Mouse (Mus musculus) kidney, postnatal 0 days (tissue): Measurements from ENCODE around the gene Eid3. TPM values are rescaled to one million over a fixed set of nuclear protein-coding genes. Genes with fewer than 3 reads are reported as not detected.
A peak's percentile ranks its signal among the peaks of the same experiment; 100 is the strongest.

Source experiments
- ATAC-seq: fragments of 200-750 bp; cut with Nextera tagmentation; replicated peaks from 2 replicates; pipeline ENCODE4 v1.8.0; 2017; ENCODE audit warnings: low read depth, moderate number of reproducible peaks, moderate TSS enrichment, moderate library complexity; ENCODE audit not compliant: low FRiP score
- DNase-seq: peaks from one replicate; pipeline ENCODE4 v3.0.0-alpha.2; 2016; ENCODE audit warnings: low spot score
- H3K27ac ChIP-seq: fragments of 300-500 bp; sonication (generic); 2 replicates; pipeline ENCODE4 v1.5.1; 2014; ENCODE audit warnings: mild to moderate bottlenecking
- H3K27me3 ChIP-seq: fragments of 300-500 bp; sonication (generic); 2 replicates; pipeline ENCODE4 v1.6.1; 2014; ENCODE audit warnings: low read length, mixed read lengths; ENCODE audit not compliant: insufficient read depth
- H3K36me3 ChIP-seq: fragments of 300-500 bp; sonication (generic); 2 replicates; pipeline ENCODE4 v1.6.1; 2014; ENCODE audit warnings: low read length, mixed read lengths; ENCODE audit not compliant: insufficient read depth
- H3K4me1 ChIP-seq: fragments of 300-500 bp; sonication (generic); replicated peaks from 2 replicates; pipeline ENCODE4 v1.6.1; 2014; ENCODE audit warnings: antibody characterized with exemption, low read length, mixed read lengths; ENCODE audit not compliant: insufficient read depth
- H3K4me2 ChIP-seq: fragments of 300-500 bp; sonication (generic); 2 replicates; pipeline ENCODE4 v1.6.1; 2014; ENCODE audit warnings: mild to moderate bottlenecking, low read length, moderate library complexity, mixed read lengths
- H3K4me3 ChIP-seq: fragments of 300-500 bp; sonication (generic); replicated peaks from 2 replicates; pipeline ENCODE4 v1.5.1; 2014; ENCODE audit warnings: low read depth, low read length
- H3K9ac ChIP-seq: fragments of 300-500 bp; sonication (generic); 2 replicates; pipeline ENCODE4 v1.6.1; 2014; ENCODE audit warnings: low read depth, low read length
- H3K9me3 ChIP-seq: fragments of 300-500 bp; sonication (generic); replicated peaks from 2 replicates; pipeline ENCODE4 v1.6.1; 2016; ENCODE audit warnings: low read length, inconsistent platforms, mixed read lengths
- CTCF ChIP-seq: IDR thresholded peaks from 2 replicates; pipeline ENCODE4 v1.5.1; 2016; ENCODE audit warnings: antibody characterized with exemption, low read depth, mild to moderate bottlenecking, moderate library complexity
- WGBS: fragments of 180-500 bp; shearing (Covaris S2); extraction: QIAGEN DNeasy Blood & Tissue Kit; methylation state at CpG from one replicate; pipeline ENCODE4 v1.1.7; 2014; 5-methylcytosine and 5-hydroxymethylcytosine counted together
- polyA plus RNA-seq: library from polyadenylated mRNA; unstranded; fragments of >200 nt; fragmentation: Nextera tagmentation; extraction: Ambion mirVana; gene quantifications from 2 replicates; pipeline ENCODE4 v1.2.1, GENCODE M21; 2015

Eid3 gene
- polyA plus RNA-seq, 1 experiment from 2014 or later, result 0.20 TPM

GRCm38 (mm10) chr10:82847821-82848459 lies 18.5 kb upstream of the Eid3 start:
- H3K27ac ChIP-seq, result peak overlapping the region; percentile 42; the same call in 1 of the 2 replicates
- H3K36me3 ChIP-seq, result no peaks in the 10 kb centered on the region
- no peak for TF ChIP-seq CTCF
- H3K27me3 ChIP-seq, result no peaks in the 10 kb centered on the region
- no peaks in the 10 kb centered on the region for H3K9me3 ChIP-seq
- no peak overlapping the region for H3K4me2 ChIP-seq
- DNase-seq (no peak), ATAC-seq (0 out of 2 replicates have a peak, but pooled peaks have one; percentile 43)
- H3K9ac ChIP-seq, result no peak overlapping the region
- 66% methylated on average over 9 of the region's 9 CpGs for WGBS
- no peak overlapping the region for H3K4me3 ChIP-seq
- 0 out of 2 replicates have a peak, but pooled peaks cover 3% of the 10 kb centered on the region for H3K4me1 ChIP-seq

DNA sequence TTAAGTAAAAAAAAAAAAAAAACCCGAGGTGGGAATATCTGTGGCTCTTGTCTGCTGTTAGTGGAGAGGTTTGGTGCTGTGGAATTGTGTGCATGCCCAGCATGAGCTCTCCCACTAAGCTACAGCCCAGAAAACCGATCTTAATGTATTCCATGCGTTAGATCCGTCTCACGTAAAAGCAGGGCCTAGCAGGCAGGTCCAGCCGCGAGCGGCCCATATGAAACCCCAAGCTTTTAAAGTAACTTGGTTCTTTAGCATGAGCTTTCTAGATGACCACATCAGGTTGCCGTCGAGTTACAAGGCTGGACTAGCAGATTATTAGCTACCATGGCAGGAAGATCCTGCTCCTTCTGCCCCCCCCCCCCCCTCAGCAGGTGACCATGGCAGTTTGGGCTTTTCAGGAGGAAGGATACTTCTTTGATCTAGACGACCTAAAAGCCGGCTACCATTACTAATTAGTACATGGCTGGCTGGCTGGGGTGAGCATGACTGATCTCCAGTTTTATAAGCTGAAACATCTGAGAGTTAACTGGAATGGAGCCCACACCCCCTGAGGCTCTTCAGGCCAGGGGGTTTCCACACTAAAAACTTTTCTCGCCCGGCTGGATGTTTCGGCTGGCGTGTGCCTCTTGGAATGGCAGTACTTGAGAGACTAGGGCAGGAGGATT lies 16.6 kb upstream of the Eid3 start:
- H3K27me3 ChIP-seq, result no peaks in the 10 kb centered on the region
- no peak overlapping the region for H3K4me3 ChIP-seq
- WGBS, result 29% methylated on average over 16 of the region's 16 CpGs
- H3K4me1 ChIP-seq, result 0 out of 2 replicates have a peak, but pooled peaks cover 3% of the 10 kb centered on the region
- no peaks in the 10 kb centered on the region for H3K36me3 ChIP-seq
- peak; percentile 60; the same call in 1 of the 2 replicates for ATAC-seq
- peak overlapping the region; percentile 20; the same call in 1 of the 2 replicates for H3K27ac ChIP-seq
- DNase-seq, result peak; percentile 41
- no peak for TF ChIP-seq CTCF
- H3K9me3 ChIP-seq, result no peaks in the 10 kb centered on the region
- no peak overlapping the region for H3K4me2 ChIP-seq
- H3K9ac ChIP-seq, result no peak overlapping the region

DNA sequence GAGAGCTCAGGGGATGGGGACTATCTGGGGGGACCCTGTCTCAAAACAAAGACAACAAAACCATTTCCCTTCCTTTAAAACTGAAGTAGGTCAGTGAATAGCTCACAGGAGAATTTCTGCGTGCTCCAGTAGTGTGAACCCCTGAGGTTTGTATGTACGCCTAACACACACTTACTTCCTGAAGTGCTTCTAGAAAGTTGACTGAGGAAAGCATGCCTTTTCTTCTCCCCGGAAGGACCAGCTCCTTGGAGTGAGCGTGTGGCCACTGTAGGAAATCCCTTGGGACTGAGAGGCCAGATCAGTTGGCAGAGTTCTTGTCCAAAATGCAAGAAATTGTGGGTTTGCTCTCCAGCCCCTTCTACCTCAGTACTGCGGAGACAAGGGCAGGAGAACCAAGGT lies 16.1 kb upstream of the Eid3 start:
- Histone ChIP-seq H3K27ac (peak overlapping the region; percentile 20; the same call in 1 of the 2 replicates), H3K9ac (no peak overlapping the region), H3K27me3 (no peaks in the 10 kb centered on the region), H3K4me2 (no peak overlapping the region), H3K36me3 (no peaks in the 10 kb centered on the region), H3K4me1 (0 out of 2 replicates have a peak, but pooled peaks cover 3% of the 10 kb centered on the region), H3K9me3 (no peaks in the 10 kb centered on the region), H3K4me3 (no peak overlapping the region)
- WGBS, result 77% methylated on average over 5 of the region's 5 CpGs
- TF ChIP-seq CTCF, result no peak
- ATAC-seq, result no peak
- no peak for DNase-seq

DNA sequence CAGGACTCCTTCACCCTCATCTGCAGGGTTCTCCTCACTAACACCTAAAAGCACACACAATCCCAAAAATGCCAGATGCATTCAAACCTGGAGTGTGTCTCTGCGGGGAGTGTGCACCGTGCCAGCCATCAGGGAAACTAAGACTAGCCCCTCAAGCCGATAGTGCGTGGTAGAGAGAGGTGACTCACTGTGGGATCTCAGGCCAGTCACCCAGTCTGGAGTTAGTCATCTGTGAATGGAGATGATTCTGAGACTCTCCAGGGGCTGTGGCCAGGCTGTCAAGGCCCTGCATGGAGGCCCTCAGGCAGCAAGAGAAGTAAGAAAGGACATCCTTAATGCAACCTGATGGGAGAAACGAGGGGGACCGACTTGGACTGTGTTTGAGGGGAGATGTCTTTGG lies 14.7 kb upstream of the Eid3 start:
- Histone ChIP-seq H3K27me3 (no peaks in the 10 kb centered on the region), H3K9ac (no peak overlapping the region), H3K36me3 (no peaks in the 10 kb centered on the region), H3K27ac (no peak overlapping the region), H3K4me3 (no peak overlapping the region), H3K4me1 (0 out of 2 replicates have a peak, but pooled peaks cover 3% of the 10 kb centered on the region), H3K4me2 (no peak overlapping the region), H3K9me3 (no peaks in the 10 kb centered on the region)
- ATAC-seq (no peak), DNase-seq (no peak)
- TF ChIP-seq CTCF, result no peak
- 72% methylated on average over 6 of the region's 6 CpGs for whole genome bisulfite sequencing

DNA sequence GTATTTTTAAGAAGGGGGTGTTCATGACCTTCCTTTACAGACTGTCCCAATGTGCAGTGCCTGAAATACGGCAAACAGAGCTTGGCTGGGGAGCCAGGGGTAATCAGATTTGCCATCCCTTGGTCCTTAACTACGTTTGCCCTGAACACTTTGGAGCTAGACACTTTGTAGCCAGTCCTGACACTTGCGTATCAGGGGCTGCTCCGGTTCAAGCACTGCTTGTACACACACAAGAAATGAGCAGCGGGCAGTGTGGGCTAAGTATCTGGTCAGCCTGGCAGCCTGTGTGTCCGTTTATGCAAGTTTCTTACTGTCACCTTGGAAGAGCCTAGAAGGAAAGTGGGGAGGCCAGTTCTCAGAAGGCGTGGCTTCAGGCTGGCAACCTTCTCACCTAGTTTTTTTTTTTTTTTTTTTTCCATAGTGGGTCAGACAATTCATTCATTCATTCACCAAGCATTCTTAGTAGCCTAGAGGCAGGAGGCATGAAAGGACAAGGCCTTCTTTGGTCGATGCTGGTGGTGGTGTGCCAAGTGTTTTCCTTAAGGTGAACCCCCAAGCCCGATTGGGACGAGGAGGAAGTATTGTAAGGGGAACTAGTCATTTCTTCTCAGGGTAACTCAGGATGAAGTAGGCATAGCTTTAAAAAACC lies 8.3 kb upstream of the Eid3 start:
- 66% methylated on average over 10 of the region's 10 CpGs for WGBS
- Histone ChIP-seq H3K27me3 (no peaks in the 10 kb centered on the region), H3K9me3 (no peaks in the 10 kb centered on the region), H3K4me2 (peak overlapping the region; percentile 83), H3K4me3 (no peak overlapping the region), H3K36me3 (no peaks in the 10 kb centered on the region), H3K4me1 (peaks cover 8% of the 10 kb centered on the region; the same call in 1 of the 2 replicates), H3K27ac (peak overlapping the region; percentile 93; the same call in 1 of the 2 replicates), H3K9ac (no peak overlapping the region; the same call in 1 of the 2 replicates)
- TF ChIP-seq CTCF, result no peak
- ATAC-seq, result no peak
- DNase-seq, result no peak
